Mouse (Mus musculus) heart, adult 9 months (tissue): ENCODE data around the gene Nploc4.
A peak's percentile ranks its signal among the peaks of the same experiment; 100 is the strongest.

ENCODE experiments used
- DNase-seq, 2 experiments: peaks; one replicate each; pipeline ENCODE4 v3.0.0; 2022; ENCODE audit warnings: low spot score in 2 of 2

The Nploc4 gene

GRCm38 (mm10) chr11:120378611-120379540, 58.6 kb downstream of the Nploc4 start, which contains the start of gene Faap100:
Gene Faap100, minus strand, starts transcription at chr11:120378764.
- peak; percentile 90 to 93 for DNase-seq

- DNase-seq: no peak
Measured at GRCm38 (mm10) chr11:120378031-120378610, 59.4 kb downstream of the Nploc4 start.

GRCm38 (mm10) chr11:120377337-120377736, 60.2 kb downstream of the Nploc4 start:
- no peak for DNase-seq

- no peak for DNase-seq
Measured at GRCm38 (mm10) chr11:120376302-120377160, 61.0 kb downstream of the Nploc4 start.

GRCm38 (mm10) chr11:120375324-120375723, 62.2 kb downstream of the Nploc4 start:
- DNase-seq: no peak

- peak in 1 of 2 experiments; percentile 77 for DNase-seq
Measured at GRCm38 (mm10) chr11:120373820-120374586, 63.5 kb downstream of the Nploc4 start.

GRCm38 (mm10) chr11:120373025-120373424, 64.5 kb downstream of the Nploc4 start:
- DNase-seq: no peak

- peak in 1 of 2 experiments; percentile 58 for DNase-seq
Measured at GRCm38 (mm10) chr11:120369656-120370055, 67.9 kb downstream of the Nploc4 start.

- DNase-seq: no peak
Measured at GRCm38 (mm10) chr11:120366443-120367027, 71.0 kb downstream of the Nploc4 start.

- no peak for DNase-seq
Measured at GRCm38 (mm10) chr11:120362891-120363290, 74.6 kb downstream of the Nploc4 start.

- no peak for DNase-seq
Measured at GRCm38 (mm10) chr11:120361295-120361694, 76.2 kb downstream of the Nploc4 start, which contains the start of gene Fscn2. Gene Fscn2, plus strand, starts transcription at chr11:120361534.

- DNase-seq: no peak
Measured at GRCm38 (mm10) chr11:120360755-120361154, 76.8 kb downstream of the Nploc4 start.

- DNase-seq: peak; percentile 60 to 69
Measured at GRCm38 (mm10) chr11:120360062-120360461, 77.4 kb downstream of the Nploc4 start.

GRCm38 (mm10) chr11:120359391-120359790, 78.1 kb downstream of the Nploc4 start:
- DNase-seq: peak; percentile 49 to 59

- peak; percentile 77 to 78 for DNase-seq
Measured at GRCm38 (mm10) chr11:120357791-120358401, 79.6 kb downstream of the Nploc4 start.

GRCm38 (mm10) chr11:120356900-120357299, 80.6 kb downstream of the Nploc4 start:
- DNase-seq: no peak

GRCm38 (mm10) chr11:120356319-120356840, 81.1 kb downstream of the Nploc4 start:
- no peak for DNase-seq

GRCm38 (mm10) chr11:120355277-120356039, 82.0 kb downstream of the Nploc4 start:
- no peak for DNase-seq
